Mouse (Mus musculus): ENCODE results near the gene Prdm8. TPM values are rescaled to one million over a fixed set of nuclear protein-coding genes. Genes with fewer than 3 reads are reported as not detected.

Gene Prdm8
- total RNA-seq, 2 experiments from 2014 or later = 35.0 to 36.3 TPM

DNA sequence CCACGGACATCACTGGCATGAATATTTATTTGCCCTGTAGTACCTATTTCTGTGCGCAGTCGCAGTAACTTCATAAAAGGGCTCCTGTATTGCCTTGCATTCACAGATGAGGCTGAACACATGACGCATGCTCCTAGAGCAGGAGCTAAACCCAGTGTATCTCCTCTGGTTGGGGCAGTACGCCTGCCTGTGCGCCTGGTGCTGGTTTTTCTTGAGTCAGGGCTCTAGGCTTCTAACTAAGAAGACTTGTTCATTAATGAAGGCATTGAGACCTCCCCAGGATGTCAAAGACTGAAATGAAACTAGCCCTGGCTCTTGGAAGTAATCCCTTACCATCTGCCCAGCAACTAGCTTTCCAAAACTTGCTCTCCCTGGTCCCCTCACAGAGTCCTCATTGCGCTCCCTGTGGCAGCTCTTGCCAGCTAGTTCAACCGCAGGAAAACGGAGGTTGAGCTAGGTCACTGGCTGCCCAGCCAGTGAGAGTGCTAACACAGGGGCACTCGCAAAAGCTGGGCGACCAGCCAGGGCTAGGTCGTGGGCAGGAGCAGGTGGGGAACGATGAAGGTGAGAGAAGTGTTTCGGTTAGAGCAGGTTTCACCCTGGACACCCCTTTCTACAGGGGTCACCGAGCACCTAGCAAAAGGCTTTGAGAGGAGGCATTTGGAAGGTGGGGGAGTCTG, 5.6 kb downstream of the Prdm8 start:
- Histone ChIP-seq H3K4me3 (no peak overlapping the region), H3K27ac (no peak overlapping the region)
- intact Hi-C loops (cut with DNase I) = loop anchor here (10.0 kb wide), 1 partner anchor 238 kb away; no protein-coding TSS in a partner anchor
- TF ChIP-seq CTCF (IDR thresholded peaks at IDR 0.05) = no peak
- no peak for DNase-seq (ENCODE audit: extremely low spot score in 1 of 2, low spot score in 2 of 2)

DNA sequence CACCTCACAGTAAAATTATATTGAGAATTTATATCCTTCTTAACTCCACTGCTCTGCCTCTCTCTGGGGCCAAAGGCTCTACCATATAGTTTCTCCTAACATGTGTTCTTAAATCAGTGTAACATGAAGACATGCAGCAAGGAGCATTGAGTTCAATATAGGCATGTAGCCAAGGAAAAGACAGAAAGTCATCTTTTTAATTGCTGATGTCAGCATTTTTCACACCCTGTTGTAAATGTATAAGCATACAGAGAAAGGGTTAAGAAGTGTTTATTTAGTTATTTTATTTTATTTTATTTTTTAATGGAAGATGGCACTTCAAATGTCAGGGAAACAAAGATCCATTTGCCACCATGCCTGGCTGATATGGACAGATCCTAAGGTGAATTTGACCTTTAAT, 6.7 kb downstream of the Prdm8 start:
- intact Hi-C loops (cut with DNase I) = loop anchor here (10.0 kb wide), 1 partner anchor 239 kb away; no protein-coding TSS in a partner anchor
- Histone ChIP-seq H3K27ac (no peak overlapping the region), H3K4me3 (no peak overlapping the region)
- DNase-seq (ENCODE audit: extremely low spot score in 1 of 2, low spot score in 2 of 2) = no peak
- TF ChIP-seq CTCF (IDR thresholded peaks at IDR 0.05) = no peak

DNA sequence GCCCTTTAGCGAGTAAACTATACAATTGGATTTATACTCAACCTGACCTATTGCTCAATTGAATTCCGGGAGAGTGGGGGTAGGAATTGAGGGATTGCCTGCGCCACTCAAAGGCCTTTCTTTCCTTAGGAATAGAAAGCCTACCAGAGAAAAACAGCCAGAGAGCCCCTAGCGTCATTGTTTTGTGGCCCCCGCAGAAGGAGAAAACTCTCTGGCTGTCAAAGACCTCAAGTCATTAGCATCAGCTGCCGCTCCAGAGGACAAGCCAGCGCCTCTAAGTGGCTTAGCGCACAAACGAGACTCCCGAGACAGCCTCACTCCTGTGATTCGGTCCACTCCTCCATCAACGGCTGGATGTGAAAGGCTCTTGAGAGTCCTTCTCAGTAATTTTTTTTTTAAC, 12.6 kb downstream of the Prdm8 start:
- intact Hi-C loops (cut with DNase I) = loop anchor here (10.0 kb wide), 2 partner anchors 245 to 535 kb away; no protein-coding TSS in a partner anchor
- DNase-seq (ENCODE audit: extremely low spot score in 1 of 2, low spot score in 2 of 2) = peak in 1 of 2 experiments; percentile 36
- Histone ChIP-seq H3K4me3 (peak overlapping the region; percentile 56; the same call in 1 of the 2 replicates), H3K27ac (peak overlapping the region; percentile 91)
- TF ChIP-seq CTCF (IDR thresholded peaks at IDR 0.05) = no peak

DNA sequence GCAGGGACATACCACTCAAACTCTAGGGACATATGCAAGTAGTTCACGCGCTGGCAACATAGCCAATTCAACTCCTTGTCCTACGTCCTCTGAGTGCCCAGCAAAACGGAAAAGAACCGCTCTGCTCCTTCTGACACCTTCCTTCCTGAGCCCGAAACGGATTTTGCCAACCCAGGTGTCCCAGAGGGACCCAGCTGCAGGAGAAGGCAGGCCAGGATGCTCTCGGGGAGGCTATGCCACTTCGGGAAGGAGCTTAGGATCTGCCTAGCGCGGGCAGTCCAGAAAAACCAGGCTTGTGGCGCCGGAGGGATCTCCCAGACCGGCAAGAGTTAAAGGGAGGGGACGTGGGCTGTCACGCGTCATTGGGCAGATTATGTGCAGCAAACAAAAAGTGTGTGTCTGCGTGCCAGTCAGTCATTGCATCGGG, 13.5 kb downstream of the Prdm8 start:
- Histone ChIP-seq H3K27ac (peak overlapping the region; percentile 91), H3K4me3 (peak overlapping the region; percentile 56)
- TF ChIP-seq CTCF (IDR thresholded peaks at IDR 0.05) = no peak
- DNase-seq (ENCODE audit: extremely low spot score in 1 of 2, low spot score in 2 of 2) = peak in 1 of 2 experiments; percentile 66
- intact Hi-C loops (cut with DNase I) = loop anchor here (10.0 kb wide), 1 partner anchor 536 kb away; no protein-coding TSS in a partner anchor

DNA sequence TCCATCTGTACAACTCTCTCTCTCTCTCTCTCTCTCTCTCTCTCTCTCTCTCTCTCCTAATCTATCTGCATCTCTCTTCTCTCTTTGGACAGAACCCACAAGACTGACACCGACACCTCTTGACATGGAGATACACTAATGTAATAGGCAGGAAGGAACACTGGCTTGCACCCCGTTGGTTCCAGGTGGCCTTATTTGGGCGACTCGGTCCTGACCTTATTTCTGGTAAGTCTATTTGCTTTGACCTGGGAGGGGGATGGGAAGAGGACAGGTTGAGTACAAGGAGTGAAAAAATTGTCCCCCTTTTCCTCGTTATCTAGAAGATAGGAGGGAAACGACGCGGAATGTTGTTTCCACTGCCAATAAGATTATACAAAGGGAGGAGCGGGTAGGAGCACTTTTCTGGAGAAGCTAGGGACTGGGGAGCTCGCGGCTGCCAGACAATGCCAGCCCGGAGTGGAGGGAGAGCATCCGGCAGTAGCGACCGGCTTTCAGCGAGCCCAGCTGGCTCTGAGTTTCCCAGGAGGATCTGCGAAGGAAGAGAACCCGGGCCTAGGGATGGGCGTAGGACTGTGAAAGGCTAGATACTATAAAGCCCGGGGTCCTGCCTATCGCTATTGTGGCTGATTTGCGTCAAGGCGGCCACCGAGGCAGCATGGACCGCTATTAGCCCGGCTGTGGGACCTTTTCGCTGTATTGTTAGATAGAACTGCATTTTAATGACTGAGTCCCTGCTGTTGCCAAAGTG, 14.1 kb downstream of the Prdm8 start:
- H3K4me3 ChIP-seq = peak overlapping the region; percentile 56
- intact Hi-C loops (cut with DNase I) = loop anchor here (10.0 kb wide), 1 partner anchor 536 kb away; no protein-coding TSS in a partner anchor
- H3K27ac ChIP-seq = peak overlapping the region; percentile 91
- TF ChIP-seq CTCF (IDR thresholded peaks at IDR 0.05) = no peak
- no peak for DNase-seq (ENCODE audit: extremely low spot score in 1 of 2, low spot score in 2 of 2)

DNA sequence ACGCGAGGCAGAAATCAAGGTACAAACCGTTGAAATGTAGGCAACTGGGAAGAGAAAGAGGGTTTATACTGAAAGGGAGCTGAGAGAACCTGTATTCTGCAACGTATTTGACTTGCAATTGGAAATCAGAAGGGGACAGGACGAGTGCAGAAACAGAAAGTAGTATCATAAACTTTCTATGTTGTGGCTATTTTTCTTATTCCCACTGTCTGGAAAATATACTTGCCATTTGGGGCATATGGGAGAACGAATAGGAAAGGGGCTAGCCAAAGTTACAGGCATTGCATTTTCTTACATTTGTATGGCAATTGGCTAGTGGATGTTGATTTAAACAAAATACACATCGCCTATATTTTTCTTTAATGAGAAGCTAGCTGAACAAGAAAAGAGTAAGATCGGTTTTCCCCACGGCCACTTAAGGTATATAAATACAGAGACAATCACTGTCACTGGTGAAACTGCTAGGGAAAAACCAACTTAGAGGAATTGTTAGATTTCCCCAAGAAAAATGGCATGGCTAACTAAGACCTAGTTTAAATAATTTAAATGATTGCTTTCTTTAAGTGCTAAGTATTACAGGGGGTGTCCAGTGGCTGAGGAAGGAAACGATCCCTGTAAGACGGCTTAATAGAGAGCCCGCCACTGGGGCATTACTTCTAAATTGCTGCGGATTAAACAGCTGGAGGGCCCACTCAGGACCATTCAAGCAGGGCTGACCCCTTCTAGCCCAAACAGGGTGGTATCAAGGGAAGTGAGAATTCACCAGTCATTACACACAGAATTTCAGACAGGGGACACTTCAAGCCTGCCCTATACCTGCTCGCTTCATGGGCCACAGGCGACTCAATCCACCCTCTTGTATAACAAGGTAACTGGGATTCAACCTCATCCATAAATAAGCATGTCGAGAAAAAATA, 14.9 kb downstream of the Prdm8 start:
- no peak for TF ChIP-seq CTCF (IDR thresholded peaks at IDR 0.05)
- H3K4me3 ChIP-seq = peak overlapping the region; percentile 56
- intact Hi-C loops (cut with DNase I) = loop anchor here (10.0 kb wide), 1 partner anchor 537 kb away; no protein-coding TSS in a partner anchor
- peak overlapping the region; percentile 91 for H3K27ac ChIP-seq
- no peak for DNase-seq (ENCODE audit: extremely low spot score in 1 of 2, low spot score in 2 of 2)

DNA sequence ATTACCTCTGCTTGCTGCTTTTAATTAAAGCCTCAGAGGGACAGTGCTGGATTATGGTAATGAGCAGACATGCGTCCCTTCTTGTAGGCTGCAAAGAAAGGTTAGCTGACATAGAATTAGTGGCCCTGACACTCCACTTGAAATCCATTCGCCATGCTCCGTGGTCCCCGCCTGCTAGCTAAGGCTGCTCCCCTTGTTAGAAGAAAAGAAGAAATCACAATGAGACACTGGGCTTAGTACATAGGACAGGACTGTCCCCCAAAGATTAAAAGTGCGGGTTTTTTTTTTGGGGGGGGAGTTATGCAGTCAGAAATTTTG, 15.6 kb downstream of the Prdm8 start:
- no peak for DNase-seq (ENCODE audit: extremely low spot score in 1 of 2, low spot score in 2 of 2)
- peak overlapping the region; percentile 91 for H3K27ac ChIP-seq
- TF ChIP-seq CTCF (IDR thresholded peaks at IDR 0.05) = no peak
- intact Hi-C loops (cut with DNase I) = loop anchor here (10.0 kb wide), 1 partner anchor 538 kb away; no protein-coding TSS in a partner anchor
- peak overlapping the region; percentile 56 for H3K4me3 ChIP-seq

DNA sequence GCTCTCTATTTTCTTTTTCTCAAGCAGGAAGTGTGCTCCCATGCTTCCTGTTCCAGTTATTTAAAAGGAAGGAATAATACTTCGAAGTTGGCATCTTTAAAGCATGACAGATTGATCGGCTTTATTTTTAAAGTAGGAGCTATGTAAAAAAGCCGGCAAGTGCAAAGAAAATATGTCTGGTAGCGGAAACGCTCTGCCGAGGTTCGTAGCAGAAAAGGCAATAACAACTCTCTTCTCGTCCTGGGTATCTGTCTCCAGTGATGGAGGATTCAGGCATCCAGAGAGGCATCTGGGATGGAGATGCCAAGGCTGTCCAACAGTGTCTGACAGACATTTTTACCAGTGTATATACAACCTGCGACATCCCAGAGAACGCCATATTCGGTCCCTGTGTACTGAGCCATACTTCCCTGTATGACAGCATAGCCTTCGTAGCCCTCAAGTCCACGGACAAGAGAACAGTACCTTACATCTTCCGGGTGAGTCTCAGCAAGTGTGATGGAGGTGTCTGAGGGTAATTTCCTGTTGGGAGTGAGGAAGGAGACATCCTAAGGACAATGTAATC, 16.1 kb downstream of the Prdm8 start:
- DNase-seq (ENCODE audit: extremely low spot score in 1 of 2, low spot score in 2 of 2) = no peak
- H3K4me3 ChIP-seq = peak overlapping the region; percentile 56
- TF ChIP-seq CTCF (IDR thresholded peaks at IDR 0.05) = no peak
- intact Hi-C loops (cut with DNase I) = loop anchor here (10.0 kb wide), 1 partner anchor 538 kb away; no protein-coding TSS in a partner anchor
- peak overlapping the region; percentile 91 for H3K27ac ChIP-seq

DNA sequence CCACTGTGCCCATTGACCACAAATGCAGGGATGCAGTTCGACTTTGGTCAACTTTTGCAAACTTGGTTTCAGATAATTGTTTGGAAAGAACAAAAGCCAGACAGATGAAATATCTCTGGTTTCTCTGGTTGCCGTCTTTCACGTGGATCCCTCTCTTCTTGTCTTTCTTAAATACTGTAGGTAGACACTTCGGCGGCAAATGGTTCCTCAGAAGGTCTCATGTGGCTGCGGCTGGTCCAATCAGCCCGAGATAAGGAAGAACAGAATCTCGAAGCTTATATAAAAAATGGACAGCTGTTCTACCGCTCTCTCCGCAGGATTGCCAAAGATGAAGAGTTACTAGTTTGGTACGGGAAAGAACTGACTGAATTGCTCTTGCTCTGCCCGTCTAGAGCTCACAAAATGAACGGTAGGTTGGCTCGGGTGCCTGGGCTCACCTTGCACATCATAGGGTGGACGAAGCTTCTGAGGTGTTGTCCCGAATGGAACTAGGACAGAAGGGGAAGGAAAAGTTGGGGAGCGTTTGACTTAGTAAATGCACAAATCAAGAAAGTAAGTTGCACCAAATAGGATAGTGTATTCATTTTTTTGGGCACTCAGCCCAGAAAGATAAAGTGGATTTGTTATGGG, 17.4 kb downstream of the Prdm8 start:
- H3K4me3 ChIP-seq = peak overlapping the region; percentile 56
- no peak for DNase-seq (ENCODE audit: extremely low spot score in 1 of 2, low spot score in 2 of 2)
- peak overlapping the region; percentile 50 for H3K27ac ChIP-seq
- TF ChIP-seq CTCF (IDR thresholded peaks at IDR 0.05) = no peak
- intact Hi-C loops (cut with DNase I) = loop anchor here (10.0 kb wide), 1 partner anchor 540 kb away; no protein-coding TSS in a partner anchor

DNA sequence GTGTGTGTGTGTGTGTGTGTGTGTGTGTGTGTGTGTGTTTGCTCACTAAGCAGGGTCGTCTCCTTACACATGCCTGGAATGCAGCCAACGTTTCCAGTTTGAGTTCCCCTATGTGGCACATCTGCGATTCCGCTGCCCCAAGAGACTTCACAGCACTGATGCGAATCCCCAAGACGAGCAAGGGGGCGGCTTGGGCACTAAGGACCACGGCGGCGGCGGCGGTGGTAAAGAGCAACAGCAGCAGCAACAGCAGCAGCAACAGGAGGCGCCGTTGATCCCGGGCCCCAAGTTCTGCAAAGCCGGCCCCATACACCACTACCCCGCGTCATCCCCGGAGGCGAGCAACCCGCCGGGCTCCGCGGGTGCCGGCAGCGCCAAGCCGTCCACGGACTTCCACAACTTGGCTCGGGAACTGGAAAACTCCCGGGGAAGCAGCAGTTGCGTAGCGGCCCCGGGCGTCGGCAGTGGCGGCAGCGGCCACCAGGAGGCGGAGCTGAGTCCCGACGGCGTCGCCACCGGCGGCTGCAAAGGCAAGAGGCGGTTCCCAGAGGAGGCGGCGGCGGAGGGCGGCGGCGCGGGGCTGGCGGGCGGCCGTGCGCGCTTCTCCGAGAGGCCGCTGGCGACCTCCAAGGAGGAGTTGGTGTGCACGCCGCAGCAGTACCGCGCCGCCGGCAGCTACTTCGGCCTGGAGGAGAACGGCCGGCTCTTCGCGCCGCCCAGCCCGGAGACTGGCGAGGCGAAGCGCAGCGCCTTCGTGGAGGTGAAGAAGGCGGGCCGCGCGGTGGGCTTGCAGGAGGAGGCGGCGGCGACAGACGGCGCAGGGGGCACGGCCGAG, 18.2 kb downstream of the Prdm8 start:
- TF ChIP-seq CTCF (IDR thresholded peaks at IDR 0.05) = peak; percentile 87
- Histone ChIP-seq H3K4me3 (peak overlapping the region; percentile 50), H3K27ac (peak overlapping the region; percentile 76)
- intact Hi-C loops (cut with DNase I) = loop anchor here (10.0 kb wide), 1 partner anchor 540 kb away; no protein-coding TSS in a partner anchor
- DNase-seq (ENCODE audit: extremely low spot score in 1 of 2, low spot score in 2 of 2) = peak; percentile 81 to 85

Data from left cerebral cortex, adult 2 months (tissue).